Mouse (Mus musculus): ENCODE data around the gene App. TPM values are rescaled to one million over a fixed set of nuclear protein-coding genes. Genes with fewer than 3 reads are reported as not detected.
A peak's percentile ranks its signal among the peaks of the same experiment; 100 is the strongest.

Gene App
- total RNA-seq, 1 experiment from 2014 or later, result 130 TPM

- no peak for ATAC-seq (ENCODE audit: extremely low read depth, insufficient number of reproducible peaks, low FRiP score, poor library complexity, severe bottlenecking)
Observed at GRCm38 (mm10) chr16:85155836-85156235, 17.7 kb downstream of the App start.

- ATAC-seq (ENCODE audit: extremely low read depth, insufficient number of reproducible peaks, low FRiP score, poor library complexity, severe bottlenecking), result peak; percentile 80
Observed at GRCm38 (mm10) chr16:85152457-85152856, 21.1 kb downstream of the App start.

- ATAC-seq (ENCODE audit: extremely low read depth, insufficient number of reproducible peaks, low FRiP score, poor library complexity, severe bottlenecking), result no peak
Observed at GRCm38 (mm10) chr16:85151681-85152080, 21.9 kb downstream of the App start.

GRCm38 (mm10) chr16:85150902-85151301 is 22.7 kb downstream of the App start:
- ATAC-seq (ENCODE audit: extremely low read depth, insufficient number of reproducible peaks, low FRiP score, poor library complexity, severe bottlenecking), result no peak

DNA sequence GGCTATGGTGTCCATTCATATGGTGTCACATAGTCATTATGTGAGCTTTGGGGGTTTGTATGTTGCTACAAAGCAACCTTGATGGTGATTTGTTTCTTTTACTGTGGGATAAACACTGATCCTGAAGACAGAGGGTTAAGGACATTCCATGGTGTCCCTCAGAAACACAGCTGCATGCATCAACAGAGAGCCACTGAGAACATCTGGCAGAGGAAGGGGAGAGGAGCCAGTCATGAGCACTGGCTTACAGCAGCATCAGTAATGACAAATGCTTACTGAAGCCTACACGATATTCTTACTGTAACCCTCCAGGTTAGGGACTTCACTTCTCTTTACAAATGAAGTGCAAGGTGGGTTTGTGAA is 24.1 kb downstream of the App start:
- no peak for ATAC-seq (ENCODE audit: extremely low read depth, insufficient number of reproducible peaks, low FRiP score, poor library complexity, severe bottlenecking)

- peak; percentile 34; the same call in 1 of the 2 replicates for ATAC-seq (ENCODE audit: extremely low read depth, insufficient number of reproducible peaks, low FRiP score, poor library complexity, severe bottlenecking)
Observed at GRCm38 (mm10) chr16:85148615-85149508, 24.7 kb downstream of the App start.

GRCm38 (mm10) chr16:85147440-85147839 is 26.1 kb downstream of the App start:
- ATAC-seq (ENCODE audit: extremely low read depth, insufficient number of reproducible peaks, low FRiP score, poor library complexity, severe bottlenecking), result no peak

- no peak for ATAC-seq (ENCODE audit: extremely low read depth, insufficient number of reproducible peaks, low FRiP score, poor library complexity, severe bottlenecking)
Observed at GRCm38 (mm10) chr16:85145771-85146178, 27.8 kb downstream of the App start.

DNA sequence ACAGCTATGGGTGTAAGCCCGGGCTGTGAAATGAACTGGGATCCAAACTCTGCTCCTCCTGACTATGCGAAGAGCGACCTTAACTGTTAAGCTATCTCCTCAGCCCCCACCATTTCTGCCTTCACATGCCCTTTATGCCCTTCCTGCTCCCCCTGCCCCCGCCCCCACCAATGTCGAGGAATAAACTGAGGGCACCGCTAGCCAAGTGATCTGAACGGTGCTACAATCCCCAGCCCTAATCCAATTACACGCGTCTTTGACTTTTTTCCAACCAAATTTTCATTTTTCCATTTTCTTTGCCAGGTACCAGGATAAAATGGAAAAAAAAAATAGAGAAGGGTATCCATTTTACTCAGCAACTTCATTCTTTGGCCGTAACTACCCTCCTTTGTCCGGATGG is 28.2 kb downstream of the App start:
- ATAC-seq (ENCODE audit: extremely low read depth, insufficient number of reproducible peaks, low FRiP score, poor library complexity, severe bottlenecking), result no peak

- ATAC-seq (ENCODE audit: extremely low read depth, insufficient number of reproducible peaks, low FRiP score, poor library complexity, severe bottlenecking), result no peak
Observed at GRCm38 (mm10) chr16:85144401-85144800, 29.2 kb downstream of the App start.

DNA sequence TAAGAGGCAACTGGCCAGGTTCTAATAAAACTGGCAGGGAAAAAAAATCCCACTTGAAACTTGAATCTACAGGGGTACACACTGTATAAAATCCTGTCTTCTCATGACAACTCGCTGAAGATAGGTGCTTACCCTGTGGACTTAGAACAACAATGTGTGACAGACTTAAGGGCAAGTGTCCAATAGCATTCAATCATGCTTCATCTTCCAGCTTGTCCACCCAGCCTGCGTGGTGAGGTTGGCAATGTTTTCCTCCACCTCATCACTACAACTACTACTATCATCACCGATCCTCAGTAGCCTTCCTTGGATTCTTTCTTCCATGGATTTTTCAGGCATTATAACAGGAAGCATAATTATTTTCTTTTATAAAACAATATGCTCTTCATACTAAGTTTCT is 29.7 kb downstream of the App start:
- no peak for ATAC-seq (ENCODE audit: extremely low read depth, insufficient number of reproducible peaks, low FRiP score, poor library complexity, severe bottlenecking)

DNA sequence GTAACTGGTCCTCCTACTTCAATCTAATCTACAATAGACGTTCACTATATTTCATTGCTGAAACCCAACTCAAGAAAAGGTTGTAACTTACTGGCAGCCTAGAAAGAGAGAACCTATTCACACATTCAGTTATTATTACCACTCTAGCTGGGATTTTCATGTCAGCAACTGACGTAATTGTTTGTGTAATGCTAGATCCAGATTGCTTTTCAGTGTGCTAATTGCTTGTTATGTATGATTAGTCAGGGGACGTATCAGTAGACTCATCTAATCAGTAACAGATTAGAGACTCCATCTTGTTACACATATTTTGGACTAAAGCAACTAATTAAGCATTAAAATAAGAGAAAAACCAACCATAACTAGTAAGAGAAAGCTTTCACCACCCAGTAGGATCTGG is 30.4 kb downstream of the App start:
- ATAC-seq (ENCODE audit: extremely low read depth, insufficient number of reproducible peaks, low FRiP score, poor library complexity, severe bottlenecking), result no peak

DNA sequence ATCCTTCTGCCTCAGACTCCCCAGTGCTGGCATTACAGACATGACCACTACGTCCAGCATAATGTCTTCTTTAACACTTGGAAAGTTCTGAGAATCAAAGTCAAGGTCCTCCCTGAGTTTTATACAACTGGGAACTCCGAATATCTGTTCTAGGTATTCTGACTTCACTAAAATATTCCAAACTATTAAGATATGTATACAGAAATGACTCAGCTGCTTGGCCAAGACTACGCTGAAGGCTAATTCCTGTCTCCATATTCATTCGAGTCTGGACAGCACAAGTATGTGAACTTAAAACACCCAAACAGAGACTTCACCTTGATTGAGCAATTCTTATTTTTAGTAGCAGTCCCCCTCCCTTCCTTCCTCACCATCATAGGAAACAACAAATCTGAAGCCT is 32.2 kb downstream of the App start:
- no peak for ATAC-seq (ENCODE audit: extremely low read depth, insufficient number of reproducible peaks, low FRiP score, poor library complexity, severe bottlenecking)

DNA sequence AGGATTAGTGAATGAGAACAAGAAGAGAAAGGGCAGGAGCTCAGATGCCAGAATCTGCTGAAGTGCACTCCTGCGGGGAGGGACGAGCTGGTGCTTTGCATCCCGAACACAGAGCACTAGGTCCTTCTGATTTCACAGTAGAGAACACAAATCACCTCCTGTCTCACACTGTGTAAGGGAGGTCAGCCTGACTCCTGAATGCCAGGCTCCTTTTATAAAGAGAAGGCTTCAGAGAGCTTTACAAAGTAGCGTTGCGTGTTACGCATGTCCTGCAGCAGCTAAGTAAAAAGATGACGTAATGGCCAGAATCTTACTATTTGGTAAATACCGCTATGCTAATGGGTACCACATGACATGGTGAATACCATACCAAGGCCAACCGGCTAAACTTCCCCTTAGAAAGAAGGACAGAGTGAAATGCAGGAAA is 34.4 kb downstream of the App start:
- no peak for ATAC-seq (ENCODE audit: extremely low read depth, insufficient number of reproducible peaks, low FRiP score, poor library complexity, severe bottlenecking)

DNA sequence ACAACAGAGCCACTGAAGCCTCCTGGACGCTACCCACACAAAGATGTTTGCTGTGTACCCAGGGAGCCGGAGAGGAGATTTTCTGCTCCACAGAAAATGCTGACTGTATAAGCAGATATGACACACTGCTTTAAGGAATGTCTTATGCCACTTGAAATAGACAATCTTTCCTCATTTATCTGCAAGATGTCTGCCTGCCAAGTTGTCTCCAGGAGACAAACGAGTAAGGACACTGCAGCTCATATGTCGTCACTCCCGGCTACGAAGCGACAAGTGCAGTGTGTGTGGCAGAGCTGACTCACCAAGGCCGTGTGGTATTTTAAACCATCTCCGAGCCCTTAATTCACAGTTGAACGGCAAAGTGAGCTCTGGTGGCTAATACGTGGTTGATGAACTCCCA is 36.2 kb downstream of the App start:
- ATAC-seq (ENCODE audit: extremely low read depth, insufficient number of reproducible peaks, low FRiP score, poor library complexity, severe bottlenecking), result no peak

- ATAC-seq (ENCODE audit: extremely low read depth, insufficient number of reproducible peaks, low FRiP score, poor library complexity, severe bottlenecking), result no peak
Observed at GRCm38 (mm10) chr16:85136046-85136445, 37.5 kb downstream of the App start.

DNA sequence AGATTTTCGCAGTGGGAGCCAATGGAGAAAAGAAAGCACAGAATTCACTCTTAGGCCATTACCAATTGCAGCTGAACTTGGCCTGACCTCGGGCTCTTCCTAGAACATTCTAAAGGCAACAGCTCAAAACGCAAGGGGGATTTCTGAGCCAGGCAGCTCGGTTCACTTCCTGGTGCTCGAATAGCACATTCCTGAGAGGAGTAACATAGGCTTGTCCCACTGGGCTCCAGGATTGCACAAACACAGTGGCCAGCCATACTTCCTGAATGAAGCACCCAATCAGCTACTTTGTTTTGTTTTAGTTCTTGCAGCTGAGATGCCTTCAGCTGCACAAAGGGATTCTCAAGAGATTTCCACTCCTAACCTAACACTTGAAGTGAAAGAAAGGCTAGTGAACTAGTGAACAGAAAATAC is 40.1 kb downstream of the App start:
- no peak for ATAC-seq (ENCODE audit: extremely low read depth, insufficient number of reproducible peaks, low FRiP score, poor library complexity, severe bottlenecking)

DNA sequence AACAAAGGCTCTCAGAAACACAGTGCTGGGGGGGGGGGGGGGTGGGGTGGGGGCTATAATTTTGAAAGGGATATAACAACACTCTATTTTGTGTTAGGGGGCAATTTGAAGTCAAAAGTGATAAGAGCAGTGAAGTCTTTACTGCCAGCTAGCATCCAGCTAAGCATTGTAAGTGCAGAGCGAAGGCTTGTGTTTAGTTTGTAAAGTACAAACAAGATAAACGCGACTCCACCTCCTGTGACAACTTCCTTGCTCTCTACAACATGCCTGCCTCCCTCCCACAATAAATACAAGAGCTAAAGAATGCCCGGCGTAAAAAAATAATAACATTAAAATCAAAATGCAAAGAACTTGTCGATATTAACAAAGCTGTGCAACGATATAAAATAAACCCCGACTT is 40.5 kb downstream of the App start:
- ATAC-seq (ENCODE audit: extremely low read depth, insufficient number of reproducible peaks, low FRiP score, poor library complexity, severe bottlenecking), result no peak

- ATAC-seq (ENCODE audit: extremely low read depth, insufficient number of reproducible peaks, low FRiP score, poor library complexity, severe bottlenecking), result peak; percentile 97
Observed at GRCm38 (mm10) chr16:85132182-85132581, 41.4 kb downstream of the App start.

DNA sequence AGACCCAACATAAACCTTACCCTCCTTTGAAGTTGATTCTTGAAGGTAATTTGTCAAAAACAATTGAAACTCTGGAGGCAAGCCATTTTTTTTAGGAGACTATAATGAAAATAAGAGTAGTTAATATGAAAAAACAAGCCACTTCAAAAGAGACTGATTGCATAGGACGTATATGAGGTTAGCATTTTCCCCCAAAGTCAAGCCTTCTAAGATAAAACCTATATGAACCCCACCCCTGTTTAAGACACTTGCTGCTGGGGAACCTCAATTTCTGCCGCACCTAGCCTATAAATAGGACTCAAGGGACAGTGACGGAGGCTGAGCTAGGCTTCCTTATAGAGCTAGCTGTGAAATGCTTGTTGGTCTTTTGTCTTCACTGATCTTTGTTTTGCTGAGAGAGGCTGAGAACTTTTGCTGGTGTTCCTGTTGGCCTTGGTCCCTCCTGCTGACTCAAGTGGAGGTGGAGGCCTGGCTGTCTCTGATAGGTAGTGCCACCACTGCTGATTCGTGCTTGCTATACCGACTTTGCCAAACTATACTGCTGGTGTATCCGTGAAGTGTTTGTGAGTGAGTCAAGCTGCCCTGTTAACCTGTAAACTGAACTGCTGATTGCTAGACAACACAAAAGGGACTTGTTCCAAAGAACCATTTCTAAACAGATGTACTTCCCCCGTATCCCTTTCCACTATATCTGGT is 42.6 kb downstream of the App start:
- ATAC-seq (ENCODE audit: extremely low read depth, insufficient number of reproducible peaks, low FRiP score, poor library complexity, severe bottlenecking), result no peak
